Mouse (Mus musculus) kidney, embryonic 16.5 days (tissue): Measurements from ENCODE around the gene Nr2e3. TPM values are rescaled to one million over a fixed set of nuclear protein-coding genes. Genes with fewer than 3 reads are reported as not detected.
"Not testable (repeated sequence)": the region's sequence is repeated elsewhere in the genome, so short reads cannot be mapped to it uniquely, and the experiment has no call there.

Experiments
- ATAC-seq: fragments of 200-750 bp; cut with Nextera tagmentation; 2 replicates; pipeline ENCODE4 v1.8.0; 2017; ENCODE audit warnings: moderate TSS enrichment; ENCODE audit not compliant: low FRiP score, low TSS enrichment
- H3K27ac ChIP-seq: fragments of 300-500 bp; sonication (generic); 2 replicates; pipeline ENCODE4 v1.5.1; 2014; ENCODE audit warnings: low read length
- H3K27me3 ChIP-seq: fragments of 300-500 bp; sonication (generic); 2 replicates; pipeline ENCODE4 v1.6.1; 2014; ENCODE audit warnings: low read length, control low read depth, mixed read lengths; ENCODE audit not compliant: insufficient read depth
- H3K36me3 ChIP-seq: fragments of 300-500 bp; sonication (generic); 2 replicates; pipeline ENCODE4 v1.6.1; 2014; ENCODE audit warnings: low read length, control low read depth, mixed read lengths; ENCODE audit not compliant: insufficient read depth
- H3K4me1 ChIP-seq: fragments of 300-500 bp; sonication (generic); 2 replicates; pipeline ENCODE4 v1.6.1; 2014; ENCODE audit warnings: low read length, control low read depth, mixed read lengths; ENCODE audit not compliant: insufficient read depth
- H3K4me2 ChIP-seq: fragments of 300-500 bp; sonication (generic); replicated peaks from 2 replicates; pipeline ENCODE4 v1.6.1; 2014; ENCODE audit warnings: low read depth, low read length
- H3K4me3 ChIP-seq: fragments of 300-500 bp; sonication (generic); 2 replicates; pipeline ENCODE4 v1.5.1; 2014; ENCODE audit warnings: mild to moderate bottlenecking, low read length
- H3K9ac ChIP-seq: fragments of 300-500 bp; sonication (generic); replicated peaks from 2 replicates; pipeline ENCODE4 v1.6.1; 2014; ENCODE audit warnings: low read length
- H3K9me3 ChIP-seq: fragments of 300-500 bp; sonication (generic); 2 replicates; pipeline ENCODE4 v1.6.1; 2016; ENCODE audit warnings: low read length, control low read depth
- WGBS: fragments of 180-500 bp; shearing (Covaris S2); extraction: QIAGEN DNeasy Blood & Tissue Kit; methylation state at CpG from one replicate; pipeline ENCODE4 v1.1.7; 2014; 5-methylcytosine and 5-hydroxymethylcytosine counted together
- polyA plus RNA-seq: library from polyadenylated mRNA; unstranded; fragments of >200 nt; fragmentation: Nextera tagmentation; extraction: Ambion mirVana; gene quantifications from 2 replicates; pipeline ENCODE4 v1.2.1, GENCODE M21; 2015

The Nr2e3 gene
- polyA plus RNA-seq, 1 experiment from 2014 or later: not detected

- H3K9me3 ChIP-seq: no peaks in the 10 kb centered on the region
- H3K36me3 ChIP-seq: no peaks in the 10 kb centered on the region
- H3K4me1 ChIP-seq: peaks cover 4% of the 10 kb centered on the region; the same call in 1 of the 2 replicates
- H3K27me3 ChIP-seq: no peaks in the 10 kb centered on the region
- H3K27ac ChIP-seq: no peak overlapping the region
- H3K9ac ChIP-seq: no peak overlapping the region
- H3K4me3 ChIP-seq: no peak overlapping the region
- 33% methylated on average over 6 of the region's 6 CpGs for WGBS
- no peak overlapping the region for H3K4me2 ChIP-seq
- ATAC-seq: peak; percentile 67; the same call in 1 of the 2 replicates
Measured at GRCm38 (mm10) chr9:59969383-59969782, 8.9 kb upstream of the Nr2e3 start.

- Histone ChIP-seq H3K4me3 (no peak overlapping the region), H3K27ac (no peak overlapping the region), H3K27me3 (no peaks in the 10 kb centered on the region), H3K36me3 (no peaks in the 10 kb centered on the region), H3K9me3 (no peaks in the 10 kb centered on the region), H3K9ac (no peak overlapping the region), H3K4me2 (no peak overlapping the region), H3K4me1 (peaks cover 4% of the 10 kb centered on the region; the same call in 1 of the 2 replicates)
- no peak for ATAC-seq
- WGBS: 82% methylated on average over 10 of the region's 10 CpGs
Measured at GRCm38 (mm10) chr9:59965046-59965445, 4.6 kb upstream of the Nr2e3 start.

DNA sequence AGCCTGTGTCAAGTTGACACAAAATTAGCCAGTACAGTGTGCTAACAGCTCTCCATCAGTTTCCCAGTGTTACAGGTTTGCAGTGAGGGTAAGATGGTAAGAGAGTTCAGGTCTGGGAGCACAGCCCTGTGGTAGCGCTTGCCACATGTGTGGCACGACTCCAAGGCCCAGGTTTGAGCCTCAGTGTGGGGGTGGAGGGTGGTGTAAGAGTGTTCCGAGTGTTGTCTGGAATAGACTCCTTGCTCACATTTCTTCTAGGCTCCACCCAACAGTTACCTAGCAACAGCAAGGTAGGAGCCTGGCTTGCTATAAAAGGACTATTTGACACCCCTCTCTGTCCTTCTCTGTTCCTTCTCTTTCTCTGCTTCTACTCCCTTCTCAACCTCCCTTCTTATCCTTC is 3.9 kb upstream of the Nr2e3 start:
- Histone ChIP-seq H3K9me3 (no peaks in the 10 kb centered on the region), H3K9ac (no peak overlapping the region), H3K27me3 (no peaks in the 10 kb centered on the region), H3K36me3 (no peaks in the 10 kb centered on the region), H3K27ac (no peak overlapping the region), H3K4me2 (no peak overlapping the region), H3K4me1 (peaks cover 4% of the 10 kb centered on the region; the same call in 1 of the 2 replicates), H3K4me3 (no peak overlapping the region)
- WGBS: 47% methylated on average over 3 of the region's 3 CpGs
- no peak for ATAC-seq

DNA sequence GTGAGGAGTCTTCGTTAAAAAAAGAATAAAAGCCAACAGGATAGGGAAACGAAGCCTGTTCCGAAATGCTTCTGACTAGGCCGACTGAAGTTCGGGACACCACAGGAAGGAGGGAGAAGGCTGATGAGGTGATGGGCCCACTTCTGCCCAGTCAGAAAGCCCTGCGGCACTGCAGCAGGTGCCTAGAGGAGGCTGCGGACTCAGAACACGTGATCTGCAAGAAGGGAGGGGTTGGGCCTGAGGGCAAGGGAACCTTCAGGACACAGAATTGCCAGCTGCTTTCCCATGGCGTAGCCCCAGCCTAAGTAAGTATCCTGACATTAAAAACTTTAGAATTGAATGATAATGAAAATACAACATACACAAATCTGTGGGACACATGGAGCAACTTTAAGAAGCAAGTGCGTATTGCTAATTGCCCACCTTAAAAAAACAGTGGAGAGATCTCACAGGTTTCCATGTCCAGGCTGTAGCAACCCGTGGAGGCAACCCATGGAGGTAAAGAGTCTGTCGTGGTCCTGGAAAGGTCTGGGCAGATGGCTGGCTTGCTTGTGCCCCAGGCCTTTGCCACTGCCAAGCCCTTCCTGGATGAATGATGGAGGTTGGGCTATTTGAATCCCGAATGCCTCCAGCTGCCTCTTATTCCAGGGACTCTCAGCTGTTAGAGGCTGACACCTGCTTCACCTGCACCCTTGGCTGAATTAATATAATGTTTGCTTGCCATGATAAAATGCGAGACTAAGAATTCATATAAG is 919 bp upstream of the Nr2e3 start:
- H3K4me3 ChIP-seq: no peak overlapping the region
- peaks cover 4% of the 10 kb centered on the region; the same call in 1 of the 2 replicates for H3K4me1 ChIP-seq
- no peaks in the 10 kb centered on the region for H3K9me3 ChIP-seq
- H3K9ac ChIP-seq: no peak overlapping the region
- no peak for ATAC-seq
- 58% methylated on average over 14 of the region's 14 CpGs for WGBS
- no peak overlapping the region for H3K27ac ChIP-seq
- H3K27me3 ChIP-seq: no peaks in the 10 kb centered on the region
- H3K4me2 ChIP-seq: no peak overlapping the region
- no peaks in the 10 kb centered on the region for H3K36me3 ChIP-seq

- Histone ChIP-seq H3K4me1 (no peaks in the 10 kb centered on the region), H3K36me3 (no peaks in the 10 kb centered on the region), H3K9ac (no peak overlapping the region), H3K4me3 (no peak overlapping the region), H3K9me3 (no peaks in the 10 kb centered on the region), H3K4me2 (no peak overlapping the region), H3K27me3 (no peaks in the 10 kb centered on the region), H3K27ac (no peak overlapping the region)
- peak; percentile 58 for ATAC-seq
- under 1% methylated on average over 8 of the region's 8 CpGs for WGBS
Measured at GRCm38 (mm10) chr9:59959276-59959675, 1.2 kb downstream of the Nr2e3 start.

GRCm38 (mm10) chr9:59958115-59958514 is 2.3 kb downstream of the Nr2e3 start:
- not testable (repeated sequence) for H3K9me3 ChIP-seq, H3K4me1 ChIP-seq, H3K9ac ChIP-seq, ATAC-seq, H3K27ac ChIP-seq, H3K27me3 ChIP-seq, H3K4me3 ChIP-seq, H3K36me3 ChIP-seq, H3K4me2 ChIP-seq
- WGBS: 35% methylated on average over 1 of the region's 1 CpGs

DNA sequence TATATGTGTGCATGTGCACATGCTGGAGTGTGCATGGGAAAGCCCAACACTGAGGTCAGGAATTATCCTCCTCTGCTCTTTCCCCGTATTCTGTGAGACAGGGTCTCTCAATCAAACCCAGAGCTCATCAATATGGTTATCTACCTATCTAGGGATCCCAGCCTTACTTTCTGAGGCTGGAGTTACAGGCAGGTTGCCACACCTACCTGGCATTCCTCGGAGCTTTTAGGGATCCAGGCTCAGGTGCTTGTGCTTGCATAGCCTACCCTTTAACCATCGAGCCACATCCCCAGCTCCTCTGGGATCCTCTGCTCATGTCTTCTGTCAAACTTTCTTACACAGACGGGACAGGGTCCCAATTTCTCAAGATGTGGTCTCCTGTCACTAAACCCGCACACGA is 4.0 kb downstream of the Nr2e3 start:
- 42% methylated on average over 6 of the region's 6 CpGs for WGBS
- Histone ChIP-seq H3K4me2 (peak overlapping the region; percentile 28; the same call in 1 of the 2 replicates), H3K36me3 (no peaks in the 10 kb centered on the region), H3K4me1 (no peaks in the 10 kb centered on the region), H3K27ac (no peak overlapping the region), H3K27me3 (no peaks in the 10 kb centered on the region), H3K9ac (no peak overlapping the region), H3K9me3 (no peaks in the 10 kb centered on the region), H3K4me3 (peak overlapping the region; percentile 18)
- no peak for ATAC-seq

DNA sequence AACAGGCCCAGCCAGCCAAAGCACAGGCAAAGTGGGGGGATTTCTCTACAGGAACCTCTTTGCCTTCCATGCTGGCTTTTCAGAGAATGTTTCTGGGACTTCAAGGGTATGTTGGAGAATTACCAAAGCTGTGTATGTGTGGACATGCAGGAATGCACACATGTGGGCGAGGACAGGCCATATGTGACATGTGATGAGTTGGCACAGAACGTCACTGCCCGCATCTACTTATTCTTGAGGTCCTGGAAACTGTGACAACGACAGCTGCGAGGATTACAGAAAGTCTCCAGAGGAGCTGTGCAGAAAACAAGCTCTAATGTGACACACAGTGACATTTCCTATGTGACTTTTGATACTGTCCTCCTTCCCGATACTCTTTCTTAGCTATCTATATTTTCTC is 4.8 kb downstream of the Nr2e3 start:
- H3K4me2 ChIP-seq: no peak overlapping the region
- H3K9ac ChIP-seq: no peak overlapping the region
- H3K4me3 ChIP-seq: no peak overlapping the region
- ATAC-seq: no peak
- H3K27ac ChIP-seq: no peak overlapping the region
- no peaks in the 10 kb centered on the region for H3K27me3 ChIP-seq
- H3K36me3 ChIP-seq: no peaks in the 10 kb centered on the region
- H3K4me1 ChIP-seq: no peaks in the 10 kb centered on the region
- H3K9me3 ChIP-seq: no peaks in the 10 kb centered on the region
- 78% methylated on average over 6 of the region's 6 CpGs for whole genome bisulfite sequencing

GRCm38 (mm10) chr9:59955199-59955598 is 5.3 kb downstream of the Nr2e3 start:
- 51% methylated on average over 3 of the region's 3 CpGs for WGBS
- Histone ChIP-seq H3K36me3 (no peaks in the 10 kb centered on the region), H3K27me3 (no peaks in the 10 kb centered on the region), H3K4me3 (no peak overlapping the region), H3K27ac (no peak overlapping the region), H3K4me2 (no peak overlapping the region), H3K4me1 (no peaks in the 10 kb centered on the region), H3K9me3 (no peaks in the 10 kb centered on the region), H3K9ac (no peak overlapping the region)
- ATAC-seq: no peak

- H3K27ac ChIP-seq: no peak overlapping the region
- H3K9me3 ChIP-seq: no peaks in the 10 kb centered on the region
- H3K9ac ChIP-seq: no peak overlapping the region
- H3K36me3 ChIP-seq: no peaks in the 10 kb centered on the region
- no peak overlapping the region for H3K4me2 ChIP-seq
- no peak overlapping the region for H3K4me3 ChIP-seq
- no peak for ATAC-seq
- no peaks in the 10 kb centered on the region for H3K4me1 ChIP-seq
- 86% methylated on average over 7 of the region's 7 CpGs for WGBS
- no peaks in the 10 kb centered on the region for H3K27me3 ChIP-seq
Measured at GRCm38 (mm10) chr9:59953556-59953955, 6.9 kb downstream of the Nr2e3 start.
